Mouse (Mus musculus): ENCODE results near the gene Catsperz.
A peak's percentile ranks its signal among the peaks of the same experiment; 100 is the strongest.
"Not testable (repeated sequence)": the region's sequence is repeated elsewhere in the genome, so short reads cannot be mapped to it uniquely, and the experiment has no call there.

The Catsperz gene

GRCm38 (mm10) chr19:6922901-6923735 lies 2.1 kb downstream of the Catsperz start:
- DNase-seq, result no peak

GRCm38 (mm10) chr19:6921647-6922567 lies 3.3 kb downstream of the Catsperz start, which contains the start of gene Esrra:
TSS of gene Esrra (minus strand) at chr19:6921813.
- peak; percentile 100 for DNase-seq

- DNase-seq, result no peak
Observed at GRCm38 (mm10) chr19:6920741-6921636, 4.2 kb downstream of the Catsperz start.

- no peak for DNase-seq
Observed at GRCm38 (mm10) chr19:6919876-6920740, 5.1 kb downstream of the Catsperz start.

GRCm38 (mm10) chr19:6919431-6919830 lies 5.7 kb downstream of the Catsperz start:
- DNase-seq, result no peak

- DNase-seq, result no peak
Observed at GRCm38 (mm10) chr19:6918321-6918720, 6.9 kb downstream of the Catsperz start.

- no peak for DNase-seq
Observed at GRCm38 (mm10) chr19:6916496-6916895, 8.7 kb downstream of the Catsperz start.

GRCm38 (mm10) chr19:6915276-6915675 lies 9.9 kb downstream of the Catsperz start:
- DNase-seq, result no peak

GRCm38 (mm10) chr19:6914540-6914939 lies 10.6 kb downstream of the Catsperz start:
- DNase-seq, result no peak

- no peak for DNase-seq
Observed at GRCm38 (mm10) chr19:6913991-6914390, 11.2 kb downstream of the Catsperz start.

- DNase-seq, result no peak
Observed at GRCm38 (mm10) chr19:6913036-6913435, 12.1 kb downstream of the Catsperz start.

GRCm38 (mm10) chr19:6912205-6912970 lies 12.8 kb downstream of the Catsperz start:
- DNase-seq, result no peak

GRCm38 (mm10) chr19:6911101-6912074 lies 13.8 kb downstream of the Catsperz start:
- DNase-seq, result no peak

GRCm38 (mm10) chr19:6910306-6910705 lies 14.9 kb downstream of the Catsperz start:
- not testable (repeated sequence) for DNase-seq

GRCm38 (mm10) chr19:6909507-6910289 lies 15.5 kb downstream of the Catsperz start, which contains the start of the genes Trmt112 and Prdx5:
TSS of gene Trmt112 (plus strand) at chr19:6909698.
TSS of gene Prdx5 (minus strand) at chr19:6910106.
- DNase-seq, result peak; percentile 96

- DNase-seq, result no peak
Observed at GRCm38 (mm10) chr19:6909021-6909420, 16.2 kb downstream of the Catsperz start.

GRCm38 (mm10) chr19:6907811-6908540 lies 17.2 kb downstream of the Catsperz start:
- no peak for DNase-seq

- DNase-seq, result no peak
Observed at GRCm38 (mm10) chr19:6907094-6907493, 18.1 kb downstream of the Catsperz start.
